Mouse (Mus musculus) cerebellum, adult (tissue): ENCODE data around the gene Smox.

Experiments
- ATAC-seq: cut with Nextera tagmentation; 2 replicates; pipeline ENCODE4 v1.9.2; 2017; ENCODE audit warnings: mild to moderate bottlenecking, moderate library complexity, mixed read lengths; ENCODE audit not compliant: insufficient number of reproducible peaks, low FRiP score, low TSS enrichment

The Smox gene

DNA sequence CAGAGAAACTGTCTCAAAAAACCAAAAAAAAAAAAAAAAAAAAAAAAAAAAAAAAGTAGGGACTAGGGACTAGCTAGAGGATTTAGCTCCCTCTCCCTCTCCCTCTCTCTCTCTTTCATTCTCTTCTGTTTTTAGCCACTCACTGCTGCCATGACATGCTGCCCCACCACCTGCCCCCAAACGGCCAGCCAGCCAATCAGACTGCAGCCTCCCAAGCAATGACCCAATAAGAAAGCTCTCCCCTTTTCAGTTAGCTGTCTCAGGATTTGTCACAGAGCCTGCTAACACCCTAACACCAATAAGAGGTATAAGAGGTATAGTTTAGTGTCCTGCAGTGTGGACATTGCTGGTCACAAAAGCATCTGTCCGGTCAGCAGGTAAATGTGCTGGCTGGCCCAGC is 59.2 kb downstream of the Smox start:
- ATAC-seq, result no peak

DNA sequence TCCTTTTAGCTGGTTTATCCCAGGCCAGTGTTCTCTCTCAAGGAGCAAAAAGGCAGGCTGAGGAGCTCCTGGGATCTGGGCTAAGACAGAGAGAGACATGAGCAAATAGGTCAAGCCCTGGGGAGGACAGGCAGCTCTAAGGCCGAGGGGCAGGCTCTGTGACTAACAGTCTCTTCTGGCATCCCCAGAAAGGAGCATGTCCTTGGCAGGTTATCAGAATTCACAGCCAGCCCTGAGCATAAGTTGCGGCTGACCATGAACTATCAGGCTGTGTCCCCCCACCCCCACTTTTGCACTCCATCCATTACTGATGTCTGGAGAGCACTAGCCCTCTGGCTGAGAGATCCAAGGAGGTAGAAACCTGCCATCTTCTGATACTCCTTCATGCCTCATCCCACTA is 59.6 kb downstream of the Smox start:
- ATAC-seq, result no peak

DNA sequence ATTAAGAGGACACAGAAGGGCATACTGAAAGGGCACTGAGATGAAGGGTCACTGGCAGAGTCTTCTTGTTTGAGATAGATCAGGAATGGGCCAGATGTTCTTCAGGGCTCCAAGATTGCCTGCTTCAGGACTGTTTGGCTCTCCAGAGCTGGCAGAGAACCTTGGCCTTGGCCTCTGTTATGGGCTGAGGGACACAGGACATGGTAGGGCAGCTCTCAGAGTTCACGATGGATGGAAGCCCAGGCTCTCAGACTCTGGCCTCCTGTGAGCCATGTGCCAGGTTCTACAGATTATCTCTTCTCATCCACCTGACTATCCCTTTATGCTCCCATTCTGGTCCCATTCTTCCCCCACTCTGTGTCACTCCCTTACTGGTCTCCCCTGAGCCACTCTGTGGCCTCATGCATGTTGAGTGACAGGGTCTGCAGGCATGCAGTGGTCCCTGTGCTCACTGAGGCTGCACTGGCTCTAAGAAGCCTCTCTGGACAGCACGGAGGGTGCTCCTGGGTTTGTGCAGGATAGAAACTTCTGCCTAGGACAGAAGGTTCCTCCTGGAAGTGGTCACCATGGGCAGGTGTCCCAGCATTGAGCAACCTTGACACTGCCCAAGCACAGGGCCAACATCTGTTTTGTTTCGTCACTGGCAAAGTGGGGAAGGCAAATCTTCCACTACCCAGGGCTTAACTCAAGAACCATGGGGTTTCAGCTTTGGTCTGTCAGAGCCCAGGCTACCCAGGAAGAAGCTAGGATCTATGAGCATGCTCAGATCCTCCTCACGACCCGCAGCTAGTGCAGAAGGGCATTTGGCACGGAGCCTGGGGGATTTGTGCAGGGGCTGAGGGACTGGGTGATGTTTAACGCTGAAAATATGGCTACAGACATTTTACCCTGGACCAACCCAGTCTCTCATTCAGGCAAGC is 60.7 kb downstream of the Smox start:
- no peak for ATAC-seq

DNA sequence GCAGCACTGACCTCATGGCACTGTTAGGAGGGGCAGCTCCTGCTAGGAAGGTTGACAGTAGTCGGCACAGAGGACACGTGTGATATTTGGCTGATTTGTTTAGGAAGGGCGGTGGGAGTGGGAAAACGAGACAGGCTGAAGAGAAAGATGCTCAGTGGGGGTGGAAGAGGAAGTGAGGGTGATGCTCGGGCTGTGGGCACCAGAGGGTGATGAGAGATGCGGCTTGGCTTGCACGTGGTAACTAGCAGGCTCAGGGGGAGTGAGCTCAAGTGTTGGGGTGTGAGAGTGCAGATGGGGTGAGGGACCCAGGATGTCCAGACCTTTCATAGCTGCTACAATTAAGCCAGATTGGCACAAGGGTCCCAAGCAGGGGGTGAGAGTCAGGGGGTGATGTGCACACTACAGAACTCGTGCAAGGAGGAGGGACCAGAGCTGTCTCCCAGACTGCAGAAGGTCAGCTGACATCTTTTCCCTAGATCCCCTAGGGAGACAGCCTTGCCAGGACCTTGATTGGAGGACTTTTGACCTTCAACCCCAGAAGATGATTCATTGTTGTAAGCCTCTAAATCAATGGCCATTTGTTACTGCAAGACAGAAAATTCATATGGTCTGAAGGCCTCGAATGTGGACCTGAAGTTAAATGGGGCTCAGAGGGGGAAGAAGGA is 61.6 kb downstream of the Smox start:
- no peak for ATAC-seq

DNA sequence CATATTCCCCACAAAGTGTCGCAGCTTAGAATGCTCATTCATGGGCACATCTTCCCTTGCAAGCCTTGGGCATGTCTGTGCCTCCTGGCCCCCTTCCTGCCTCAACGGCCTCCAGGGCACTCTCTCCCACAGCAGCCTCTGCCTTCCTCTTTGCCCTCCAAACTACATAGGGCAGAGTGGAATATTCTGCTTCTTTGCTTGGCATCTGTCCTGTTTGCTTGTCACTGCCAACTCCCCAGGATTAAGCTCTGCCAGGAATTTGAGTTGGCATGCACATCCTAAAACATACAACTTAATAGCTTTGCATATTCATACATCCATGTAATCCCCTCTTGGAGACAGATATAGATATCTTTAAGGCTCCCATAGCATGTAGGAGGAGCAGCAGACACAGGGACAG is 66.6 kb downstream of the Smox start:
- no peak for ATAC-seq

DNA sequence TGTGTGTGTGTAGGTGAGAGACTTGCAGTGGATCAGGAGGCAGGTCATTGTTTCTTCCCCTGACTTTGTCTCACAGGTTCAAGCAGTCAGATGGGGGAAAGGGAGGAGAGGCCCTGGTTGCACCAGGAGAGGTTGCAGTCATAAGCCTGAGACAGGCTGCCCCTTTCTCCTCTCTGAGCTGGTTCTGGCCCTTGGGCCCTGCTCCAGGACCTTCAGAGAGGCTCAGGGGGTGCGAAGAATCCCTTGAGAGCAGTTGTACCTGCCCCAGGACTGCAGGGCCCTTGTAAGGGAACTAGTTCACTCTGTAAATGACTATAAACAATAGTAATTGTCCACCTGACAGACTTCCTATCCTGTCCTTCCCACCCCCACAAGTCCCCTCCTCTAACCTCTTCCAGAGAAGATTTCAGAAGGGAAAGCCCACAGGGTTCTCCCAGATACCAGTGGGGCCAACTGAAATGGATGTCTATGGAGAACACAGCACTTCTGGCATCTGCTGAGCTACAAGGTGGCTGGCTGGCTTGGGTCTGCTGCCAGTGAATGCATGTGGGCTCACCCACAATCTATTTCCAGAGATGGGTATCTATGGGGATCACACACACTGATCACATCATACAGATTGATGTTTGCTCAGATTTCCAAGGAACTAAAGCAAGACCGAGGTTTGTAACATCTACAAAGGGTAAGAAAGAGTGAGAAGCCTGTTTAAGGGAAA is 69.1 kb downstream of the Smox start:
- ATAC-seq, result no peak

DNA sequence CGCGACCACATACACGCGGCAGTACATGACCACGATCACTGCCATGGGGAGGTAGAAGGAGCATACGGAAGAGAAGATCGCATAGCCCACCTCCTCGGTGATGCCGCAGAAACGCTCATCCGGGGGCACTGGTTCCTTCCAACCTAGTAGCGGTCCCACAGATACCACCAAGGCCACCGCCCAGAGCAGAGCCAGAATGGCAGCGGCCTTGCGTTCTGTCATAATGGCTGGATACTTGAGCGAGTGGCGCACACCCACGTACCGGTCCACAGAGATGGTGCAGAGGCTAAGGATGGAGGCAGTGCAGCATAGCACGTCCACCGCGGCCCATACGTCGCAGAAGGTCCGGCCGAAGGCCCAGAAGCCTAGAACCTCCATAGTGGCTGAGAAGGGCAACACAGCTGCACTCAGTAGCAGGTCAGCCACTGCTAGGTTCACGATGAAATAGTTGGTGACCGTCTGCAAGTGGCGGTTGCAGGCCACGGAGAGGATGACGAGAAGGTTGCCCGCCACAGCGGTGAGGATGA is 70.1 kb downstream of the Smox start:
- ATAC-seq, result no peak

DNA sequence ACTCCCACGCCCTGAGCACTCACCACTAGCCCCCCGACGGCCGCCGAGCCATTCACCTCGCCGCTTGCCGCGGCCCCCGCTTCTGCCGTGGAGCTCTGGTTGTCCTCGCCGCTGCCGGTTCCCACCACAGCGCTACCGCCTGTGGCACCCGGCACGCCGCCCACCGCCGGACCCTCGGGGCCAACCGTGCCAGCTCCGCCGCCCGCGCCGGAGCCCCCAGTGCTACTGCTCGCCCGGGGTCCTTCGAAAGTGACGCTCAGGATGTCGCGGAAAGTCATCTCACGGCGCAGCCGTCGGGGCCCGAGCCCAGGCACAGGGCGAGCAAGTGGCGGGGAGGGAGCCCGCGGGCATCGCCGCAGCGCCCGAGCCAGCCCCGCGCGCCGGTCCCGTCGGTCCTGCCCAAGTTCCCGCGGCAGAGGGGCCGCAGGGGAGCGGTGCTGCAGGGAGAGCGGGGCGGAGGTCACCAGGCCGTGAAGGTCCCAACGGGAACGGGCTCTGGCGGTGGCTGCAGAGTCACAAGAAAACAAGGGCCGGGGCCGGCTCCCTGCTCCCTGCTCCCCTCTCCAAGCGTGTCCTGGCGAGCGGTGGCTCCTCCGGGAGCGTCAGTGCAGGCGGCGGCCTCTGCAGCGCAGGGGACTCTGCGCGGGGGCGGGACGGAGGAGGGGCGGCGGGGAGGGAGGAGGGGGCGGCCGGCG is 70.7 kb downstream of the Smox start, which contains the start of gene Adra1d:
TSS of gene Adra1d (minus strand) at position 393 of the 695 bp plus-strand sequence.
- no peak for ATAC-seq

DNA sequence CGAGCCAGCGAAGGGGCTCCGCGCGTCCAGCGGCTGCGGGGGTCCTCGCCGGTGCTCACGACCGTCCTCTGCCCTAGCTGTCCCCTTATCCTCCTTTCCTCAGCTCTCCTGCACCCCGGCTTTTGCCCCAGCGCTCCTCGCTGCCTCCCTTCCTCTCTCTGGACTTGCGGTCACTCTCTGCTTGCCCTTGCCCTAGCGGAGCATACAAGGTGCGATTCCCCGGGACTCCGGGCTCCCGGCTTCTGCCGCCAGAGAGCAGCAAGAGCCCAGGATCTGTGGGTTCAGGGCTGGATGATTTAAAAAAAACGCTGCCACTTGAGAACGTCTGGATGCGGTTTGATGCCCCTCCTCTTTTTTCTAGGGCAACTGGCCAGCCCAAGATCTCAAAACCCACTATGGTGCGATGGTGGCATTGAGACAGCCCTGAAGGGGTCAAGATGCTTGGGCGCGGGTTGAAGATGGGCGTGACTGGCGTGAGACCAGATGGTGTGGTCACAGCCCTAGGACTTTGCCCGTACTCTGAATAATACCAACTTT is 71.4 kb downstream of the Smox start:
- no peak for ATAC-seq
